Mouse (Mus musculus) neural tube, embryonic 11.5 days (tissue): ENCODE results near the gene Dcaf8. TPM values are rescaled to one million over a fixed set of nuclear protein-coding genes. Genes with fewer than 3 reads are reported as not detected.

Source experiments
- ATAC-seq: fragments of 200-750 bp; cut with Nextera tagmentation; 2 replicates; pipeline ENCODE4 v1.8.0; 2017; ENCODE audit warnings: moderate number of reproducible peaks, mild to moderate bottlenecking, moderate TSS enrichment, moderate library complexity; ENCODE audit not compliant: insufficient read depth, low FRiP score, low TSS enrichment
- DNase-seq: peaks from one replicate; pipeline ENCODE4 v3.0.0-alpha.2; 2015; ENCODE audit warnings: low spot score
- H3K27ac ChIP-seq: fragments of 300-500 bp; sonication (generic); 2 replicates; pipeline ENCODE4 v1.5.1; 2014; ENCODE audit warnings: low read depth, mild to moderate bottlenecking, low read length
- H3K27me3 ChIP-seq: fragments of 300-500 bp; sonication (generic); 2 replicates; pipeline ENCODE4 v1.6.1; 2014; ENCODE audit warnings: mild to moderate bottlenecking, low read length, mixed read lengths; ENCODE audit not compliant: control insufficient read depth, insufficient read depth
- H3K36me3 ChIP-seq: fragments of 300-500 bp; sonication (generic); 2 replicates; pipeline ENCODE4 v1.6.1; 2014; ENCODE audit warnings: mild to moderate bottlenecking, low read length, moderate library complexity, mixed read lengths; ENCODE audit not compliant: control insufficient read depth, insufficient read depth
- H3K4me1 ChIP-seq: fragments of 300-500 bp; sonication (generic); 2 replicates; pipeline ENCODE4 v1.6.1; 2014; ENCODE audit warnings: low read length, mixed read lengths; ENCODE audit not compliant: control insufficient read depth, insufficient read depth
- H3K4me2 ChIP-seq: fragments of 300-500 bp; sonication (generic); 2 replicates; pipeline ENCODE4 v1.6.1; 2014; ENCODE audit warnings: low read depth, mild to moderate bottlenecking, moderate library complexity
- H3K4me3 ChIP-seq: fragments of 300-500 bp; sonication (generic); 2 replicates; pipeline ENCODE4 v1.5.1; 2014; ENCODE audit warnings: low read depth, low read length
- H3K9ac ChIP-seq: fragments of 300-500 bp; sonication (generic); 2 replicates; pipeline ENCODE4 v1.6.1; 2014; ENCODE audit warnings: mild to moderate bottlenecking, low read length
- H3K9me3 ChIP-seq: fragments of 300-500 bp; sonication (generic); 2 replicates; pipeline ENCODE4 v1.6.1; 2016; ENCODE audit warnings: low read length; ENCODE audit not compliant: control insufficient read depth
- WGBS: fragments of 180-500 bp; shearing (Covaris S2); extraction: QIAGEN DNeasy Blood & Tissue Kit; methylation state at CpG from one replicate; pipeline ENCODE4 v1.1.7; 2014; 5-methylcytosine and 5-hydroxymethylcytosine counted together
- polyA plus RNA-seq: library from polyadenylated mRNA; unstranded; fragments of >200 nt; fragmentation: Nextera tagmentation; extraction: Ambion mirVana; gene quantifications from 2 replicates; pipeline ENCODE4 v1.2.1, GENCODE M21; 2014

Dcaf8 gene
- polyA plus RNA-seq, 1 experiment from 2014 or later = 113 TPM

GRCm38 (mm10) chr1:172177791-172178190, 29.9 kb downstream of the Dcaf8 start:
- no peak overlapping the region for H3K27ac ChIP-seq
- H3K9me3 ChIP-seq = no peaks in the 10 kb centered on the region
- H3K4me3 ChIP-seq = no peak overlapping the region
- DNase-seq = no peak
- 91% methylated on average over 7 of the region's 7 CpGs for WGBS
- no peak for ATAC-seq
- H3K9ac ChIP-seq = no peak overlapping the region
- no peak overlapping the region for H3K4me2 ChIP-seq
- H3K27me3 ChIP-seq = no peaks in the 10 kb centered on the region
- peaks cover 15% of the 10 kb centered on the region for H3K36me3 ChIP-seq
- no peaks in the 10 kb centered on the region for H3K4me1 ChIP-seq

GRCm38 (mm10) chr1:172179102-172179501, 31.2 kb downstream of the Dcaf8 start:
- Histone ChIP-seq H3K9me3 (no peaks in the 10 kb centered on the region), H3K27me3 (no peaks in the 10 kb centered on the region), H3K9ac (no peak overlapping the region), H3K27ac (no peak overlapping the region), H3K4me1 (no peaks in the 10 kb centered on the region), H3K4me3 (no peak overlapping the region), H3K36me3 (peaks cover 7% of the 10 kb centered on the region), H3K4me2 (no peak overlapping the region)
- ATAC-seq (no peak), DNase-seq (no peak)
- 84% methylated on average over 7 of the region's 7 CpGs for WGBS

- Histone ChIP-seq H3K4me1 (no peaks in the 10 kb centered on the region), H3K4me2 (no peak overlapping the region), H3K4me3 (no peak overlapping the region), H3K27me3 (no peaks in the 10 kb centered on the region), H3K9ac (no peak overlapping the region), H3K36me3 (peaks cover 3% of the 10 kb centered on the region; the same call in 1 of the 2 replicates), H3K27ac (no peak overlapping the region), H3K9me3 (no peaks in the 10 kb centered on the region)
- DNase-seq (no peak), ATAC-seq (no peak)
- WGBS = 64% methylated on average over 4 of the region's 4 CpGs
Observed at GRCm38 (mm10) chr1:172180881-172181280, 33.0 kb downstream of the Dcaf8 start.

- no peak for ATAC-seq
Observed at GRCm38 (mm10) chr1:172181777-172182176, 33.9 kb downstream of the Dcaf8 start.

GRCm38 (mm10) chr1:172183056-172183455, 35.2 kb downstream of the Dcaf8 start:
- DNase-seq (no peak), ATAC-seq (no peak)
- 97% methylated on average over 6 of the region's 6 CpGs for WGBS
- no peaks in the 10 kb centered on the region for H3K4me1 ChIP-seq
- no peaks in the 10 kb centered on the region for H3K27me3 ChIP-seq
- no peaks in the 10 kb centered on the region for H3K9me3 ChIP-seq
- H3K4me3 ChIP-seq = no peak overlapping the region
- no peak overlapping the region for H3K4me2 ChIP-seq
- H3K9ac ChIP-seq = no peak overlapping the region
- peaks cover 6% of the 10 kb centered on the region; the same call in 1 of the 2 replicates for H3K36me3 ChIP-seq
- no peak overlapping the region for H3K27ac ChIP-seq

More at GRCm38 (mm10) chr1:172181777-172182176, 33.9 kb downstream of the Dcaf8 start:
- H3K9me3 ChIP-seq = no peaks in the 10 kb centered on the region
- no peaks in the 10 kb centered on the region for H3K4me1 ChIP-seq
- DNase-seq = no peak
- WGBS = 92% methylated on average over 3 of the region's 3 CpGs
- H3K36me3 ChIP-seq = peaks cover 3% of the 10 kb centered on the region
- H3K27ac ChIP-seq = no peak overlapping the region
- no peaks in the 10 kb centered on the region for H3K27me3 ChIP-seq
- H3K4me2 ChIP-seq = no peak overlapping the region
- no peak overlapping the region for H3K4me3 ChIP-seq
- H3K9ac ChIP-seq = no peak overlapping the region

- Histone ChIP-seq H3K4me1 (no peaks in the 10 kb centered on the region), H3K27ac (no peak overlapping the region), H3K36me3 (peaks cover 8% of the 10 kb centered on the region), H3K4me2 (no peak overlapping the region), H3K27me3 (no peaks in the 10 kb centered on the region), H3K9me3 (no peaks in the 10 kb centered on the region), H3K9ac (no peak overlapping the region), H3K4me3 (no peak overlapping the region)
- ATAC-seq (no peak), DNase-seq (no peak)
Observed at GRCm38 (mm10) chr1:172183915-172184314, 36.0 kb downstream of the Dcaf8 start.

- no peak for ATAC-seq
- H3K4me1 ChIP-seq = no peaks in the 10 kb centered on the region
- no peaks in the 10 kb centered on the region for H3K9me3 ChIP-seq
- no peak overlapping the region for H3K9ac ChIP-seq
- peaks cover 8% of the 10 kb centered on the region for H3K36me3 ChIP-seq
- H3K27me3 ChIP-seq = no peaks in the 10 kb centered on the region
- DNase-seq = no peak
- WGBS = 91% methylated on average over 10 of the region's 10 CpGs
- no peak overlapping the region for H3K27ac ChIP-seq
- H3K4me3 ChIP-seq = no peak overlapping the region
- H3K4me2 ChIP-seq = no peak overlapping the region
Observed at GRCm38 (mm10) chr1:172186401-172187289, 38.8 kb downstream of the Dcaf8 start.

GRCm38 (mm10) chr1:172188891-172189290, 41.0 kb downstream of the Dcaf8 start:
- peaks cover 12% of the 10 kb centered on the region for H3K36me3 ChIP-seq
- peak; percentile 65; the same call in 1 of the 2 replicates for ATAC-seq
- 70% methylated on average over 4 of the region's 4 CpGs for WGBS

GRCm38 (mm10) chr1:172191578-172191977, 43.7 kb downstream of the Dcaf8 start:
- Histone ChIP-seq H3K27me3 (no peaks in the 10 kb centered on the region), H3K36me3 (peaks cover 15% of the 10 kb centered on the region), H3K4me1 (no peaks in the 10 kb centered on the region), H3K4me2 (no peak overlapping the region), H3K9ac (no peak overlapping the region), H3K27ac (no peak overlapping the region), H3K9me3 (no peaks in the 10 kb centered on the region), H3K4me3 (no peak overlapping the region)
- WGBS = 97% methylated on average over 2 of the region's 2 CpGs
- no peak for ATAC-seq
- no peak for DNase-seq

More at GRCm38 (mm10) chr1:172188891-172189290, 41.0 kb downstream of the Dcaf8 start:
- peak; percentile 39 for DNase-seq
- H3K4me2 ChIP-seq = no peak overlapping the region
- no peak overlapping the region for H3K9ac ChIP-seq
- no peaks in the 10 kb centered on the region for H3K27me3 ChIP-seq
- no peak overlapping the region for H3K27ac ChIP-seq
- H3K4me3 ChIP-seq = no peak overlapping the region
- H3K4me1 ChIP-seq = no peaks in the 10 kb centered on the region
- H3K9me3 ChIP-seq = no peaks in the 10 kb centered on the region
